Mouse (Mus musculus): ENCODE results near the gene Zbtb17.

- TF ChIP-seq GATA1 (IDR thresholded peaks at IDR 0.05; ENCODE audit: low read length) (no peak), TAL1 (IDR thresholded peaks at IDR 0.05; ENCODE audit: low read length) (no peak)
Observed at GRCm38 (mm10) chr4:141427921-141428320, 16.5 kb upstream of the Zbtb17 start.
